Mouse (Mus musculus) embryo, embryonic 9.5 days (tissue): ENCODE results near the gene Ccdc71.
A peak's percentile ranks its signal among the peaks of the same experiment; 100 is the strongest.

ENCODE experiments used
- DNase-seq: peaks from one replicate; pipeline ENCODE4 v3.0.0-alpha.2; 2017; ENCODE audit errors: extremely low spot score

Ccdc71 gene

DNA sequence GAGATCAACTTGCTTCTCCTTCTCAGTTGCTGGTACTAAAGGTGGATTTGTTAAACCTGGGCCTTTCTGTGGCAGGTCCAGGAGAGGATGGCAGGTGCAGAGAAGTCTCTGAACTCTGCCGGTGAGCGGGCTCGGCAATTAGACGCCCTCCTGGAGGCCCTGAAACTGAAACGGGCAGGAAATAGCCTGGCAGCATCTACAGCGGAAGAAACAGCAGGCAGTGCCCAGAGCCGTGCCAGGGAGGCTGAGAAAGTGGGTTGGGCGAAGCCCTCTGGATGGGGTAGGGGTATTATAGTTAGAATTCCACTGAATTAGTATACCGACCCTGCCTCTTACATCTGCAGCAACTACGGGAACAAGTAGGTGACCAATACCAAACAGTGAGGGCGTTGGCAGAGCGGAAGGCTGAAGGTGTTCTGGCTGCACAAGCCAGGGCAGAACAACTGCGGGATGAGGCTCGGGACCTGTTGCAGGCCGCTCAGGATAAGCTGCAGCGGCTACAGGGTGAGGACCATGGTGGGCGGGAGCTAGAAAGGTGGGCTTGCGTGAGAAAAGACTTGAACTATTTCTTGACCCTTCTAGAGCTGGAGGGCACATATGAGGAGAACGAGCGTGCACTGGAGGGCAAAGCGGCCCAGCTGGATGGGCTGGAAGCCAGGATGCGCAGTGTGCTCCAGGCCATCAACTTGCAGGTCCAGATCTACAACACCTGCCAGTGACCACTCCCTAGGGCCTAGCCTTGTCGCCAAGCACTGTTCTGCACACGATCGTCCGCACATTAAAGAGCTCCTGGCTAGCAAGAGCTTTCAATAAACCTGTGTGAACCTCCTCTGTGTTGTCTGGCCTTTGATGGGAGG, 29.6 kb downstream of the Ccdc71 start:
- no peak for DNase-seq

DNA sequence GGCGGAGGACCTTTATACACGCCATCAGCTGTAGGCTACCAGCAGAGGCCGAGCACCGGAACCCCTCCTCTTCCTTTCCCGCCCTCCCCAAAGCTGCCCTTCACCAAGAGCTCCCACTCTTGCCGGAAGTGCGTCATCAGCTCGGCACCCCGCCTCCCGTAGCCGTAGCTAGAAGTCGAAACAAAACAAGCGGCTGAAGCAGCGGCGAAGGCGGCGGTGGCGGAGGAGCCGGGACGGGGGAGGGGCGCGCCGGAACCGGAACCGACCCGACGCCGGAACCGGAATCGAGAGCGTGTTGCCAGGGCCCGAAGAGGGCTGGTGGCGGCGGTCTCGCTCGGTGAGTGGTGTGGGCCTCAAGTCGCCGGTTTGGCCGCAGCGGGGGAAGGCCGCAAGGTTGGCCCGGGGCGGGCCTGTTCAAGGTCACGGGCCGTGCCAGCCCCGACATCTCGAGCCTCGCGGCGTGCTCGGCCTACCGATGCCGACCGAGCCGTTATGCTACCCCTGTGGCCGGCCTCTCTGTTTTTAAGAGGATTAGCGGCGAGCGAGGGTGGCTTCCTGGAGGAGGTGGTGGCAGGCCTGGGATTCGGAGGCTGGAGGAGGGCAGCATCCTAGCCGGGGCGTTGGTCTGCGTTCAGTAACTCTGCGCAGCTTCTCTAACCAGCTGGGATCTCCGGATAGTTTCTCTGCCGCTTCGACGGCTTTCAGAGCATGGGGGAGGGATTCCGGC, 30.4 kb downstream of the Ccdc71 start, which contains the start of gene Usp19:
Gene Usp19 (plus strand): TSS at position 44 of the 727 bp plus-strand sequence.
- DNase-seq: peak; percentile 94

GRCm38 (mm10) chr9:108491286-108491580, 30.9 kb downstream of the Ccdc71 start:
- no peak for DNase-seq

GRCm38 (mm10) chr9:108492043-108492750, 31.9 kb downstream of the Ccdc71 start:
- DNase-seq: no peak

DNA sequence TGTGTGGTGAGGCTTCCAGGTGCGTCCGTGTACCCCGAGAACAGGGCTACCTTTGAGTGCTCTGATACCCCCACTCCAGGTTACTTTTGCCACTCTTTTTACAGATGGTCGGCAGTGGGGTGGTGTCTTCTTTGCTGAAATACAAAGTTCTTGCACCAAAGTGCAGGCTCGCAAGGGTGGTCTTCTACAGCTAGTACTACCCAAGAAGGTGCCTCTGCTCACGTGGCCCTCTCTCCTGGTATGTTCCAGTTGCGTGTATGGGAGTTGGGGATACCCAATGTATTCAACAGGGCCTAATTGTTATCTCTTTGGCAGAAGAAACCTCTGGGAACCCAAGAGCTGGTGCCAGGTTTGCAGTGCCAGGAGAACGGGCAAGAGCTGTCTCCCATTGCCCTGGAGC, 32.9 kb downstream of the Ccdc71 start:
- DNase-seq: no peak

- DNase-seq: no peak
Measured at GRCm38 (mm10) chr9:108494146-108494825, 34.0 kb downstream of the Ccdc71 start.

DNA sequence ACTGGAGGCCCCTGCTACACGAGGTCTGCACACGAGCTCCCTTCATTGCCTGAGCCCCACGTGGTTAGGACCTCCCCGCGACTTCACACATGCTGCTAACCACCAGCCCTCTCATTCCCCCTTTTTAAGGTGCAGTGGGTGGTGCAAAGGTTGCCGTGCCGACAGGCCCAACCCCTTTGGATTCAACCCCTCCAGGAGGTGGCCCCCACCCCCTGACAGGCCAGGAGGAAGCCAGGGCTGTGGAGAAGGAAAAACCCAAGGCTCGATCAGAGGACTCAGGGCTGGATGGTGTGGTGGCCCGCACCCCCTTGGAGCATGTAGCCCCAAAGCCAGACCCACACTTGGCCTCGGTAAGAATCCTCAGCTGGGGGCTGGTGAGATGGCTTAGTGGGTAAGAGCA, 34.6 kb downstream of the Ccdc71 start:
- no peak for DNase-seq

DNA sequence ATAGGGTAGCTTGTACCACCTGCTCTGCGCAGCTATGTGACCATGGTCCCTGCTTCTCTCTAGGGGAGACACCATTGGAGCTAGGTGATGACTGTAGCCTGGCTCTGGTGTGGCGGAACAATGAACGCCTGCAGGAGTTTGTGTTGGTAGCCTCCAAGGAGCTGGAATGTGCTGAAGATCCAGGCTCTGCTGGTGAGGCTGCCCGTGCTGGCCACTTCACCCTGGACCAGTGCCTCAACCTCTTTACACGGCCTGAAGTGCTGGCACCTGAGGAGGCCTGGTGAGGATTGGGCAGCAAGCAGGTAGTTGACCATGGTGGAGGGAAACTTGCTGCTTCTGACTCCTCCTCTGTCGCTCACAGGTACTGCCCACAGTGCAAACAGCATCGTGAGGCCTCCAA, 38.9 kb downstream of the Ccdc71 start:
- no peak for DNase-seq

GRCm38 (mm10) chr9:108499943-108500342, 39.6 kb downstream of the Ccdc71 start:
- DNase-seq: no peak

GRCm38 (mm10) chr9:108506901-108507300, 46.6 kb downstream of the Ccdc71 start:
- no peak for DNase-seq

- DNase-seq: peak; percentile 95
Measured at GRCm38 (mm10) chr9:108507619-108508434, 47.5 kb downstream of the Ccdc71 start, which contains the start of gene Qars. Gene Qars (plus strand): TSS chr9:108507706.

GRCm38 (mm10) chr9:108508776-108509175, 48.4 kb downstream of the Ccdc71 start:
- DNase-seq: no peak
